Mouse (Mus musculus) lung, postnatal 14 days (tissue): Measurements from ENCODE around the gene Serpina3a.
A peak's percentile ranks its signal among the peaks of the same experiment; 100 is the strongest.
"Not testable (repeated sequence)": the region's sequence is repeated elsewhere in the genome, so short reads cannot be mapped to it uniquely, and the experiment has no call there.

Experiments
- DNase-seq: peaks from one replicate; pipeline ENCODE4 v3.0.0; 2021

The Serpina3a gene

DNA sequence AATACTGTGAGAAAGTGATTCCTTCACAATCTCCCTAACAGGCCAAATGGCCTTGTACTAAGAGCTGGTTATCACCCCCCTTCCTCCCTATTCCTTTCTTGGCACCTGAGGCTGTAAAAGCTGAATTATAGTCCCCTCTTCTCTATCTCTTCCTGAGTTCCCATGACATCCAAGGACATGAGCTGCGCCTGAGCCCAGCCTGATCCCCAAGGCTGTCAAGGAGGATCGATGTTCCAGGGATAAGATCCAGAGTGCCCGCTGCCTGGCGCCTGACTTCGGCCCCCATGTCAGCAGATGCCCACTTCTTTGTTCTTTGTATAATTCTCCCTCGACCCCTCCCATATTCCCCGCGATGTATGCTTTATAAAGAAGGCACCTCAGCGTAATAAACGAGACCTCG is at the start of gene Serpina3a:
Serpina3a (plus strand) TSS at position 392 of the 400 bp plus-strand sequence.
- not testable (repeated sequence) for DNase-seq

- no peak for DNase-seq
Observed at GRCm38 (mm10) chr12:104064532-104064931, 48.0 kb upstream of the Serpina3a start.

- no peak for DNase-seq
Observed at GRCm38 (mm10) chr12:104064996-104065395, 47.5 kb upstream of the Serpina3a start.

DNA sequence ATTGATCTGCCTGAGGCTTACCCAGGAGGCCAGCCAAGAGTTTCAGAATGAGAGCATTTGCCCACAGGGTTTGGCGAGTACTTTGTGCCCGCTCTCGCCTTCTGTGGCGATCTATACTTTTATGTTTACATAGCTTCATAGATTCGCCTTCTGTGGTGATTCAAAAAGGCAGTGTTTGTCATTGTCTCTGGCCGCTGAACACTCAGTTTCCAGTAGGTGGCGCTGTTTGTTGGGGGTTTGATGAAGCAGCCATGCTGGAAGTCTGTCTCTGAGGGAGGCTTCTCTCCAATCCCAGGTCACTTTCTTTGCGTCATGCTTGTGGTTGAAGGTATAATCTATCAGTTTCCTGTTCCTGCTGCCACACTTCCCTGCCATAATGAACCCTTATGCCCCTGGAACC is 46.3 kb upstream of the Serpina3a start:
- DNase-seq, result peak; percentile 69

GRCm38 (mm10) chr12:104067549-104067948 is 45.0 kb upstream of the Serpina3a start:
- peak; percentile 51 for DNase-seq

- DNase-seq, result peak; percentile 89
Observed at GRCm38 (mm10) chr12:104069620-104070019, 42.9 kb upstream of the Serpina3a start.

DNA sequence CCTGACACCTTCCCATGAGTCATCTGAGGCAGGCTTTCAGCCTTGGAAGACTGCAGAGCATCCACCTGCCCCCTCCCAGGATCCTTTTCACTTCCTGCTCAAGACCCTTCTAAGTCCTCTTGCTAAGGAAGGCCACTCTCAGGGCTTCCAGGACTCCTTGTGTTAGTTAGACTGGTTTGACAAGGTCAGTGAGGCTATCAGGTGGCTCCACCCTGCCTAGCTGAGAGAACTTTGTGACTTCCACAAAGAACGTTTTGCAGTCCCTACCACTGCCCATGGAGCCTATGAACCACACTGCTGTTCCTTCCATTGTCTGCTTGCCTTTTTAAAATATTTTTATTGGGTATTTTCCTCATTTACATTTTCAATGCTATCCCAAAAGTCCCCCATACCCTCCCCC is 40.8 kb upstream of the Serpina3a start:
- DNase-seq, result no peak

GRCm38 (mm10) chr12:104072286-104072685 is 40.2 kb upstream of the Serpina3a start:
- DNase-seq, result no peak

GRCm38 (mm10) chr12:104090119-104090518 is 22.4 kb upstream of the Serpina3a start:
- DNase-seq, result no peak

- DNase-seq, result no peak
Observed at GRCm38 (mm10) chr12:104091303-104091702, 21.2 kb upstream of the Serpina3a start.

GRCm38 (mm10) chr12:104100768-104101167 is 11.8 kb upstream of the Serpina3a start, which contains the start of gene Serpina5:
Gene Serpina5, plus strand, starts transcription at chr12:104101113.
- no peak for DNase-seq

DNA sequence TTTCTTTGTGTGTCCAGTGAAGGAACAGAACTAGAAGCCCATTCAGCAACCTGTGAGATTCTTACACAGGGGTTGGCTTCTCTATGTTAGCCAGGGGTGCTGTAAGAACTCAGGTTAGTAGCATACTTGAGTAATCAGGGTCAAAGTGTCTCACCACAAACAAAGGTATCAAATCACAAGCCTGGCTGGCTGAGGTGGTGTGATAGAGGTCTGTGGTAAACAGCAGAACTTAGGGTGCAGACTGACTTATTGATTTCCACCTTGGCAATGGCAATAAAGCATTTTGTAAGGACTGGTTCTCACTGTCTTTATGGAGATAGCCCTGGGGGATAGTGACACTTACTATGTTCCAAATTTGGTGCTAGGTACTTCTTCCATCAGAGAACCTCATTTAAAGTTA is 6.7 kb upstream of the Serpina3a start:
- no peak for DNase-seq

- no peak for DNase-seq
Observed at GRCm38 (mm10) chr12:104106919-104107318, 5.6 kb upstream of the Serpina3a start.

GRCm38 (mm10) chr12:104108507-104108906 is 4.0 kb upstream of the Serpina3a start:
- no peak for DNase-seq

- no peak for DNase-seq
Observed at GRCm38 (mm10) chr12:104114921-104115579, 2.5 kb downstream of the Serpina3a start.

DNA sequence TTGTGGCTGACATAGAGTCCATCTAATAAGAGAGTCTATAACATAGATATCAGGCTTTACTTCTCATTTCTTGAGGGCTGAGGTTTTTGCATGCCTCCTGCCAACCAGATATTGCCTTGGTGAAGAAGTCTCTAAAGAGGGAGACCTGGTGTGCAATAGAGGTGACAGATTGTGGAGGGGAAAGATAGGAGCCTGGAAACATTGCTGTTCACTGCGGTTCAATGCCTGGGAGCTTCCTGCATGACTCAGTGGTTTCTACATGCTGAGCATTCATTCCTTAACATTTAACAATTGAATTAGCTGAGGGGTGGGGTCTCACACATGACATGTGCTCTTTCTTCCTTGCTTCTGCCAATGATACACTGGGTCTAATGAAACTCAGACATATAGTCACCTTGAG is 10.6 kb downstream of the Serpina3a start:
- DNase-seq, result no peak

GRCm38 (mm10) chr12:104123996-104124395 is 11.5 kb downstream of the Serpina3a start:
- no peak for DNase-seq

DNA sequence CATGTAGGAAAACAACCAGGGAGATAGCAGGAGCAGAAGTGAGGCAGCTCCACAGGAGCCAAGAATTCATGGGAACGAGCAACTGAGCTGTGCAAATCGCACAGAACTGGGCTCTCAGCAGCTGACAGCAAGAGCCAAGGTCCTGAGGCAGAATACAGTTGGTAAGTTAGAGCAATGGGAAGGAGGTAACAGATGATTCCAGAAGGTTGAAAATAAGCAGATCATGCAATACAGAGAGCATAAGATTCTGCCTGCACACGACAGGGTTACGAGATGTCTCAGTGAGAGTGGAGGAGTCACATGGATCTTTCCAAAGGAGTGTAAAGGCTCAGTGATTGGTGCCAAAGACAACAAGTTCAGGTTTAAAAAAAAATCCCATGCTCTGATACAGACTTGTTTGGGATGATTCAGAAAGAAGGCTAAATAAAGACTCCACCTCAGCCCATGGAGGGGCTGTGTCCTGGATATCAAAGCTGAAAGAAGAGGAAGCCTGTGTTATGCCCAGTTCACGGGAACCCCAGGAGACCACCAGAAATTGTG is 12.6 kb downstream of the Serpina3a start:
- no peak for DNase-seq

- no peak for DNase-seq
Observed at GRCm38 (mm10) chr12:104127696-104128095, 15.2 kb downstream of the Serpina3a start, which contains the start of gene Serpina3b. Gene Serpina3b, plus strand, starts transcription at chr12:104127996.

DNA sequence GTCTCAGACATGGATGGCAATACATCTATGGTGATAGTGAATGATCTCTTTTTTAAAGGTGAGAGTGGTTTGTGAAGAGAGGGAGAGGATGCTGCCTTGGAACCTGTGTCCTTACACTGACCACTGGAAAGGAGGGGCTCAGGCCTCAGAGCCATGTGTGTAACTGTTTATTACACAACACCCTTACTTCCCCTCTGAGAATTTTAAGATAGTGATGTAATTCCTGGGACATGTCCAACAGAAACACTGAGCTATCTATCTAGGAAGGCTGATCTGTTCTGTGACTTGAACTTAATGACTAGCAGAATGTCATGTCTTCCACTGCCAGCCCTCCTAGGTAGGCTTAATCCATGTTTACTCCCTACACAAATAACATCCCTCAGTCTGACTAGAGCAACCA is 18.5 kb downstream of the Serpina3a start:
- DNase-seq, result no peak

- no peak for DNase-seq
Observed at GRCm38 (mm10) chr12:104138216-104138615, 25.7 kb downstream of the Serpina3a start.

DNA sequence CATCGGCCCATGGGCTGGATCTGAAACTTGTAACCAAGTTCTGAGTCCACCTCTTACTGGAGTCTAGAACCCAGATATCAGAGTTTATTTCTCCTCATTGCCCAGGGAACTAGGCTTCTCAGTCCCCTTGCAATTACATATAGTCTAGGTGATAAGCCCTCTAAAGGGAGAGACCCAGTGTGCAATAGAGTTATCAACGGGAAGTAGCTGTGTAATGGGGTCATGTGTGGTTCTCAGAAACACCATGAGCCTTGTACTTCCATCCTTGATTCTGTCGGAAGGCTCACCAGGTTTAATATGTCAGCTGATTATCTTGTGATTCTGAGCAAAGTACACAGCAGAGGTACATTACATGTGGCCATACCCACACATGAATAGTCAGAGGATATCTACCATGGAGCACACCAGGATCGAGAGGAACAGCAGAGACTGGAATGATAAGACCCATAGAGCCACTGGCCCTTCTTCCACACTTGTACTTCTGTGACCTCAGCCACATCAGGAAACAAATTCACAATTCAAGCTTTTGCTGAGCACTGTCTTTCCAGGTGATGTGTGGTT is 28.1 kb downstream of the Serpina3a start:
- DNase-seq, result no peak

DNA sequence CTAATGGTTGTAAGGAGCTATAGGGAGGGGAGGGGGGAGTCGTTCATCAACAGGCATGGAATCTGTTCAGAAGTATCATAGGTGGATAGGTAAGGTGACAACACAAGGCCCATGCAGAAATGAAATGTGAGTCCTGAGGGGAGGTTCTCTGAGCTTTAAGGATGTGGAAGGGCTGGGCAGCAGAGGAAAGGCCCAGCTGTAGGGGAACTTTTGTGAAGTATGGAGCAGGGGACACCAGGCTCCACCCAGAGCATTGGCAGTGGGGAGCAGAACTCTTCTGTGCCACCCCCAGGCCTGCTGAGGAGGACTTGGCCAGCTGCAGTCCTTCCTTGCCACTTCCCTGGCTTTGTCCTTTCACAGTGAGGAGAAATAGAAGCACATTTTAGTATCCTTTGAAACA is 29.0 kb downstream of the Serpina3a start:
- no peak for DNase-seq

DNA sequence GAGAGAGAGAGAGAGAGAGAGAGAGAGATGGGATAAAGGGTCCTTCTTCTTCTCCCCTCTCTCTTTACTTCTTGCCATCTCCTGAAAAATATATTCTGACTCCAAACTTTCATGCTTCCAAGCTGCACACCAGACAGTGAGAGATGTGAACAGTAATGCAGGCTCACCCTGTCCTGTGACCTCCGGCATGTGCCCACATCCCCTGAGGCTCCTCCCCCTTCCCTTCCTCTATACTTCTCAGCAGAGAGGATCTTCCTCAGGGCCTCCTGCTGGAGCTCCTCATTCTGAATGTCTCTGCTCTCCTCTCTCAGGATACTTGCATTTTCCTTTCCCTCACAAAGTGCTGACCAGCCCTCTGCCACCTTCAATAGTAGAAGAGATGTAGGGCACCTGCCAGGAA is 29.9 kb downstream of the Serpina3a start:
- DNase-seq, result no peak
